Mouse (Mus musculus) retina, adult 2 months (tissue): ENCODE data around the gene Lipf.

Experiments used
- DNase-seq: peaks from one replicate; pipeline ENCODE4 v3.0.0-alpha.2; 2012; ENCODE audit warnings: low read depth, low spot score

Gene Lipf

GRCm38 (mm10) chr19:33960887-33961286 is at the start of gene Lipf:
Gene Lipf (plus strand): TSS chr19:33961187.
- no peak for DNase-seq

- no peak for DNase-seq
Measured at GRCm38 (mm10) chr19:33924099-33924498, 36.9 kb upstream of the Lipf start.

- no peak for DNase-seq
Measured at GRCm38 (mm10) chr19:33979007-33979406, 18.0 kb downstream of the Lipf start.

GRCm38 (mm10) chr19:33983043-33983442 is 22.1 kb downstream of the Lipf start:
- no peak for DNase-seq

GRCm38 (mm10) chr19:34008002-34008401 is 47.0 kb downstream of the Lipf start, which contains the start of gene Lipk:
Gene Lipk (plus strand): TSS chr19:34008290.
- no peak for DNase-seq

- no peak for DNase-seq
Measured at GRCm38 (mm10) chr19:34021440-34022172, 60.6 kb downstream of the Lipf start.

- DNase-seq, result no peak
Measured at GRCm38 (mm10) chr19:34022759-34023158, 61.8 kb downstream of the Lipf start.
